Mouse (Mus musculus): ENCODE measurements around the gene Tfr2. TPM values are rescaled to one million over a fixed set of nuclear protein-coding genes. Genes with fewer than 3 reads are reported as not detected.

The Tfr2 gene
- polyA plus RNA-seq, 1 experiment: 22.3 TPM

GRCm38 (mm10) chr5:137534762-137535161 lies 34.9 kb upstream of the Tfr2 start:
- Histone ChIP-seq H3K4me3 (ENCODE audit: insufficient read depth, low read length) (no peak overlapping the region), H3K4me1 (ENCODE audit: control insufficient read depth, insufficient read depth, low read length) (peaks cover 2% of the 10 kb centered on the region; the same call in 1 of the 2 replicates)
- TF ChIP-seq POLR2A (IDR thresholded peaks at IDR 0.05; ENCODE audit: extremely low read depth, insufficient read depth, low read length) (no peak), CTCF (IDR thresholded peaks at IDR 0.05; ENCODE audit: extremely low read depth, insufficient read depth, low read length) (no peak)

GRCm38 (mm10) chr5:137535318-137535717 lies 34.3 kb upstream of the Tfr2 start:
- Histone ChIP-seq H3K27ac (ENCODE audit: insufficient read depth, low read length) (no peak overlapping the region), H3K4me1 (ENCODE audit: control insufficient read depth, insufficient read depth, low read length) (no peaks in the 10 kb centered on the region; the same call in 1 of the 2 replicates), H3K4me3 (ENCODE audit: insufficient read depth, low read length) (no peak overlapping the region)
- TF ChIP-seq CTCF (IDR thresholded peaks at IDR 0.05; ENCODE audit: extremely low read depth, insufficient read depth, low read length): no peak
- TF ChIP-seq POLR2A (IDR thresholded peaks at IDR 0.05; ENCODE audit: extremely low read depth, insufficient read depth, low read length): no peak

More at GRCm38 (mm10) chr5:137534762-137535161, 34.9 kb upstream of the Tfr2 start:
- H3K27ac ChIP-seq (ENCODE audit: insufficient read depth, low read length): no peak overlapping the region

- no peak overlapping the region for H3K27ac ChIP-seq (ENCODE audit: insufficient read depth, low read length)
- no peak for TF ChIP-seq POLR2A (IDR thresholded peaks at IDR 0.05; ENCODE audit: extremely low read depth, insufficient read depth, low read length)
- no peak for TF ChIP-seq CTCF (IDR thresholded peaks at IDR 0.05; ENCODE audit: extremely low read depth, insufficient read depth, low read length)
- H3K4me1 ChIP-seq (ENCODE audit: control insufficient read depth, insufficient read depth, low read length): no peaks in the 10 kb centered on the region; the same call in 1 of the 2 replicates
- H3K4me3 ChIP-seq (ENCODE audit: insufficient read depth, low read length): no peak overlapping the region
These were observed 32.2 kb upstream of the Tfr2 start for GRCm38 (mm10) chr5:137537461-137537860.

GRCm38 (mm10) chr5:137539291-137539801 lies 30.3 kb upstream of the Tfr2 start:
- no peak for TF ChIP-seq CTCF (IDR thresholded peaks at IDR 0.05; ENCODE audit: extremely low read depth, insufficient read depth, low read length)
- no peak for TF ChIP-seq POLR2A (IDR thresholded peaks at IDR 0.05; ENCODE audit: extremely low read depth, insufficient read depth, low read length)
- H3K4me1 ChIP-seq (ENCODE audit: control insufficient read depth, insufficient read depth, low read length): no peaks in the 10 kb centered on the region; the same call in 1 of the 2 replicates
- no peak overlapping the region for H3K27ac ChIP-seq (ENCODE audit: insufficient read depth, low read length)

GRCm38 (mm10) chr5:137540991-137541390 lies 28.6 kb upstream of the Tfr2 start:
- no peak overlapping the region for H3K4me3 ChIP-seq (ENCODE audit: insufficient read depth, low read length)
- H3K4me1 ChIP-seq (ENCODE audit: control insufficient read depth, insufficient read depth, low read length): no peaks in the 10 kb centered on the region; the same call in 1 of the 2 replicates
- TF ChIP-seq POLR2A (IDR thresholded peaks at IDR 0.05; ENCODE audit: extremely low read depth, insufficient read depth, low read length) (no peak), CTCF (IDR thresholded peaks at IDR 0.05; ENCODE audit: extremely low read depth, insufficient read depth, low read length) (no peak)
- no peak overlapping the region for H3K27ac ChIP-seq (ENCODE audit: insufficient read depth, low read length)

More at GRCm38 (mm10) chr5:137539291-137539801, 30.3 kb upstream of the Tfr2 start:
- H3K4me3 ChIP-seq (ENCODE audit: insufficient read depth, low read length): no peak overlapping the region

GRCm38 (mm10) chr5:137541768-137542540 lies 27.7 kb upstream of the Tfr2 start:
- no peaks in the 10 kb centered on the region; the same call in 1 of the 2 replicates for H3K4me1 ChIP-seq (ENCODE audit: control insufficient read depth, insufficient read depth, low read length)
- no peak overlapping the region for H3K27ac ChIP-seq (ENCODE audit: insufficient read depth, low read length)
- no peak for TF ChIP-seq POLR2A (IDR thresholded peaks at IDR 0.05; ENCODE audit: extremely low read depth, insufficient read depth, low read length)
- no peak for TF ChIP-seq CTCF (IDR thresholded peaks at IDR 0.05; ENCODE audit: extremely low read depth, insufficient read depth, low read length)
- H3K4me3 ChIP-seq (ENCODE audit: insufficient read depth, low read length): no peak overlapping the region

GRCm38 (mm10) chr5:137544926-137545325 lies 24.7 kb upstream of the Tfr2 start:
- H3K27ac ChIP-seq (ENCODE audit: insufficient read depth, low read length): no peak overlapping the region

GRCm38 (mm10) chr5:137545596-137545995 lies 24.0 kb upstream of the Tfr2 start:
- Histone ChIP-seq H3K4me3 (ENCODE audit: insufficient read depth, low read length) (no peak overlapping the region), H3K4me1 (ENCODE audit: control insufficient read depth, insufficient read depth, low read length) (no peaks in the 10 kb centered on the region), H3K27ac (ENCODE audit: insufficient read depth, low read length) (no peak overlapping the region)
- TF ChIP-seq CTCF (IDR thresholded peaks at IDR 0.05; ENCODE audit: extremely low read depth, insufficient read depth, low read length) (no peak), POLR2A (IDR thresholded peaks at IDR 0.05; ENCODE audit: extremely low read depth, insufficient read depth, low read length) (no peak)

More at GRCm38 (mm10) chr5:137544926-137545325, 24.7 kb upstream of the Tfr2 start:
- H3K4me1 ChIP-seq (ENCODE audit: control insufficient read depth, insufficient read depth, low read length): no peaks in the 10 kb centered on the region
- no peak for TF ChIP-seq CTCF (IDR thresholded peaks at IDR 0.05; ENCODE audit: extremely low read depth, insufficient read depth, low read length)
- no peak overlapping the region for H3K4me3 ChIP-seq (ENCODE audit: insufficient read depth, low read length)

GRCm38 (mm10) chr5:137549840-137550239 lies 19.8 kb upstream of the Tfr2 start:
- no peak overlapping the region for H3K4me3 ChIP-seq (ENCODE audit: insufficient read depth, low read length)
- TF ChIP-seq CTCF (IDR thresholded peaks at IDR 0.05; ENCODE audit: extremely low read depth, insufficient read depth, low read length): no peak
- no peak for TF ChIP-seq POLR2A (IDR thresholded peaks at IDR 0.05; ENCODE audit: extremely low read depth, insufficient read depth, low read length)
- H3K4me1 ChIP-seq (ENCODE audit: control insufficient read depth, insufficient read depth, low read length): no peaks in the 10 kb centered on the region
- no peak overlapping the region for H3K27ac ChIP-seq (ENCODE audit: insufficient read depth, low read length)

- no peaks in the 10 kb centered on the region for H3K4me1 ChIP-seq (ENCODE audit: control insufficient read depth, insufficient read depth, low read length)
- H3K4me3 ChIP-seq (ENCODE audit: insufficient read depth, low read length): no peak overlapping the region
- H3K27ac ChIP-seq (ENCODE audit: insufficient read depth, low read length): no peak overlapping the region
- no peak for TF ChIP-seq POLR2A (IDR thresholded peaks at IDR 0.05; ENCODE audit: extremely low read depth, insufficient read depth, low read length)
- TF ChIP-seq CTCF (IDR thresholded peaks at IDR 0.05; ENCODE audit: extremely low read depth, insufficient read depth, low read length): peak; percentile 36; the same call in 1 of the 2 replicates
These were observed 18.5 kb upstream of the Tfr2 start for GRCm38 (mm10) chr5:137551119-137551518.
